Mouse (Mus musculus): ENCODE results near the gene Camk1d. TPM values are rescaled to one million over a fixed set of nuclear protein-coding genes. Genes with fewer than 3 reads are reported as not detected.

Camk1d gene
- polyA plus RNA-seq, 1 experiment from 2014 or later = 1.8 TPM

GRCm38 (mm10) chr2:5595356-5596191 is 118.7 kb downstream of the Camk1d start:
- Histone ChIP-seq H3K27ac (no peak overlapping the region), H3K4me1 (replicated peaks) (peaks cover 18% of the 10 kb centered on the region), H3K4me3 (no peak overlapping the region), H3K36me3 (no peaks in the 10 kb centered on the region), H3K9me3 (no peaks in the 10 kb centered on the region), H3K27me3 (ENCODE audit: insufficient read depth, poor library complexity, severe bottlenecking) (no peaks in the 10 kb centered on the region)
- WGBS = 78% methylated on average over 8 of the region's 8 CpGs
- no peak for DNase-seq (ENCODE audit: low spot score)

DNA sequence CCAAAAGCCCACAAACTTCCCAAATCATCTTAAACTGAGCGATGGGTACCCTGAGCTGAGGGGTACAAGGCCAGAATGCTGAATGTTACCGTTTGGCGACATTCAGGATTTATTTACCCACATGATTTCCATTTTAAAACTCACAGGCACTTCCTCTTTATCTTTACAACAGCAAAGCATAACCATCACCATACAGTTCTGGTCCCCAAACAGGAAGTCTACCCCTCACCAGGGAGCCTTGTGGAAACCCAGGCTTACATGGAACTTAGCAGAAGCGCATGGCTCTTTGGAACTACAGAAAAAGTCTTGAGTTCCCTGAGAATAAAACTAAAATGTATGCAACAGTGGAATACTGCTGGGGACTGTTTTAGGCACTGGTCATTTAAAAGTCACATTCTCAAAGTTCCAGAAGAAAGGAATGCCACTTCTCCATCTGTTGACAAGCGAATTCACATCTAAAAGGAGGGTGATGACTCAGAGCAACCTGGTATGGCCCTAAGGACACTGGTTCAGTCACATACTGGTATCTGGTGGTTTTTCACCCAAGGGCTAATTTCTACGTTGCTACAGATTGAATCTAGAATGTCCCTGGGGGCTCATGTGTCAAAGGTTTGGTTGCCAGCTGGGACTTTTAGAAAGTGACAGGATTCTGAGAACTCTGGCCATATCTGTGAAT is 121.7 kb downstream of the Camk1d start:
- Histone ChIP-seq H3K9me3 (no peaks in the 10 kb centered on the region), H3K4me3 (no peak overlapping the region), H3K27ac (no peak overlapping the region), H3K27me3 (ENCODE audit: insufficient read depth, poor library complexity, severe bottlenecking) (no peaks in the 10 kb centered on the region), H3K36me3 (no peaks in the 10 kb centered on the region), H3K4me1 (replicated peaks) (peaks cover 17% of the 10 kb centered on the region)
- 82% methylated on average over 6 of the region's 6 CpGs for WGBS
- no peak for DNase-seq (ENCODE audit: low spot score)

DNA sequence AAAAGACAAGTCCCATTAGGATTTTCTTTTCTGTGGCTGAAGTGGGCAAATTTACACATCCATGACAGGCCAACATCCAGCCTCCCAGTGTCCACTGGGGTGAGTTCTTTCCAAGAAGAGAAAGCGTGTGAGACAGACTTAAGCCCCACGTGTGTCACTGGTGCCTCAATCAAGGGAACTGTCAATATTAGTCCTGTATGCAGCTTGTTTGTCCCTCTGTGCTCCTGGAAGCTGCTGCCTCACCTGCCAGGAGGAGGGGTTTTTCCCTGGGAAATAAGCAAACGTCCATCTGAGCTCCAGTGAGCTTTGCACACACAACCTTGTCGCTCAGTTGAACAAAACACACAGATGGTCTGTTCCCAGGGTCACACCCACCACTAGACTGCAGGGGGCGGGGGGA is 124.2 kb downstream of the Camk1d start:
- Histone ChIP-seq H3K27me3 (ENCODE audit: insufficient read depth, poor library complexity, severe bottlenecking) (no peaks in the 10 kb centered on the region), H3K36me3 (no peaks in the 10 kb centered on the region), H3K4me1 (replicated peaks) (no peaks in the 10 kb centered on the region), H3K4me3 (no peak overlapping the region), H3K27ac (no peak overlapping the region), H3K9me3 (no peaks in the 10 kb centered on the region)
- no peak for DNase-seq (ENCODE audit: low spot score)
- WGBS = 73% methylated on average over 5 of the region's 5 CpGs

- Histone ChIP-seq H3K27me3 (ENCODE audit: insufficient read depth, poor library complexity, severe bottlenecking) (no peaks in the 10 kb centered on the region), H3K4me3 (no peak overlapping the region), H3K27ac (no peak overlapping the region), H3K4me1 (replicated peaks) (no peaks in the 10 kb centered on the region), H3K36me3 (no peaks in the 10 kb centered on the region), H3K9me3 (no peaks in the 10 kb centered on the region)
- DNase-seq (ENCODE audit: low spot score) = no peak
- WGBS = 84% methylated on average over 5 of the region's 5 CpGs
These were observed 125.2 kb downstream of the Camk1d start for GRCm38 (mm10) chr2:5589163-5589562.

- H3K4me1 ChIP-seq (replicated peaks) = no peaks in the 10 kb centered on the region
- no peak for DNase-seq (ENCODE audit: low spot score)
- H3K27me3 ChIP-seq (ENCODE audit: insufficient read depth, poor library complexity, severe bottlenecking) = no peaks in the 10 kb centered on the region
- H3K27ac ChIP-seq = no peak overlapping the region
- no peaks in the 10 kb centered on the region for H3K9me3 ChIP-seq
- 92% methylated on average over 8 of the region's 8 CpGs for WGBS
- no peak overlapping the region for H3K4me3 ChIP-seq
- no peaks in the 10 kb centered on the region for H3K36me3 ChIP-seq
These were observed 125.9 kb downstream of the Camk1d start for GRCm38 (mm10) chr2:5588329-5588982.

DNA sequence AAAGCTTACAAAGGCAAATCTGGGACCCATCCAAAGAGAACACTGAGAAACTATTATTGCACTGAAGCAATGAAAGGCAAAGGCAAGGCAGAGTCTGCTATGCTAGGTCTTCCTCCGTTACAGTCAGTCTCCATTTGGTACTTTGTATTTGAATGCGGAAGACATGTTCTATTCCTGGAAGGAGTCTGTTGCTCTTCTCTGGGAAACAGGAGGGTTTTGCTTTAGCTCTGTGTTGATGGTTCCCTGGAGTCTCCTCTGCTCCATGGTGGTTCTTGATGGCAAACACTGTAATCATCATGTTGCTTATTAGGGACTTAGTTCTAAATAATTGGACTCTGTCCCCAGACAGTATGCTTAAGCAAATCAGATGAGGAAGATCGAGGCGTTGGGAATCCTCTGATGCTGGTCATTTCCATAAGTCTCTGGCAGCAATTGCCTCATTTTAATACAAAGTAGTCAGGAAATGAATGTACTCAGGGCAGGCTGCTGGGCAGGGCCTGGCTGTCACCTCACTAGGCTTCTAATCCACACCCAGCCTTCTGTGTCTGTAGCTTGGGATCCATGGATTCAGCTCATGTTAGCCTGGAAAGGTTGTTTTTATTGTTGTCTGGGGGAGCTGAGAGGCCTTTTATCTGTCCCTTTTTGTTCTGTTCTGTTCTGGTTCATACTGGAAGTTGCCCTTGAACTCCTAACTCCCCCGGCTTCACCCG is 129.8 kb downstream of the Camk1d start:
- no peaks in the 10 kb centered on the region for H3K36me3 ChIP-seq
- no peaks in the 10 kb centered on the region for H3K9me3 ChIP-seq
- 86% methylated on average over 6 of the region's 6 CpGs for WGBS
- no peaks in the 10 kb centered on the region for H3K4me1 ChIP-seq (replicated peaks)
- DNase-seq (ENCODE audit: low spot score) = no peak
- H3K27me3 ChIP-seq (ENCODE audit: insufficient read depth, poor library complexity, severe bottlenecking) = no peaks in the 10 kb centered on the region
- no peak overlapping the region for H3K27ac ChIP-seq
- H3K4me3 ChIP-seq = no peak overlapping the region

- Histone ChIP-seq H3K36me3 (no peaks in the 10 kb centered on the region), H3K9me3 (no peaks in the 10 kb centered on the region), H3K27me3 (ENCODE audit: insufficient read depth, poor library complexity, severe bottlenecking) (no peaks in the 10 kb centered on the region), H3K4me1 (replicated peaks) (peaks cover 15% of the 10 kb centered on the region), H3K27ac (no peak overlapping the region), H3K4me3 (no peak overlapping the region)
- 73% methylated on average over 4 of the region's 4 CpGs for WGBS
- no peak for DNase-seq (ENCODE audit: low spot score)
These were observed 134.9 kb downstream of the Camk1d start for GRCm38 (mm10) chr2:5579391-5579790.

GRCm38 (mm10) chr2:5577399-5578129 is 136.8 kb downstream of the Camk1d start:
- 65% methylated on average over 9 of the region's 9 CpGs for whole genome bisulfite sequencing
- no peak for DNase-seq (ENCODE audit: low spot score)

GRCm38 (mm10) chr2:5572314-5573006 is 141.9 kb downstream of the Camk1d start:
- H3K36me3 ChIP-seq = no peaks in the 10 kb centered on the region
- WGBS = 75% methylated on average over 10 of the region's 10 CpGs
- no peak for DNase-seq (ENCODE audit: low spot score)
- H3K4me3 ChIP-seq = no peak overlapping the region
- H3K27ac ChIP-seq = no peak overlapping the region
- no peaks in the 10 kb centered on the region for H3K27me3 ChIP-seq (ENCODE audit: insufficient read depth, poor library complexity, severe bottlenecking)
- H3K4me1 ChIP-seq (replicated peaks) = peaks cover 8% of the 10 kb centered on the region
- no peaks in the 10 kb centered on the region for H3K9me3 ChIP-seq

More at GRCm38 (mm10) chr2:5577399-5578129, 136.8 kb downstream of the Camk1d start:
- H3K27ac ChIP-seq = peak overlapping the region; percentile 70
- no peak overlapping the region for H3K4me3 ChIP-seq
- H3K27me3 ChIP-seq (ENCODE audit: insufficient read depth, poor library complexity, severe bottlenecking) = no peaks in the 10 kb centered on the region
- no peaks in the 10 kb centered on the region for H3K9me3 ChIP-seq
- peaks cover 15% of the 10 kb centered on the region for H3K4me1 ChIP-seq (replicated peaks)
- no peaks in the 10 kb centered on the region for H3K36me3 ChIP-seq

DNA sequence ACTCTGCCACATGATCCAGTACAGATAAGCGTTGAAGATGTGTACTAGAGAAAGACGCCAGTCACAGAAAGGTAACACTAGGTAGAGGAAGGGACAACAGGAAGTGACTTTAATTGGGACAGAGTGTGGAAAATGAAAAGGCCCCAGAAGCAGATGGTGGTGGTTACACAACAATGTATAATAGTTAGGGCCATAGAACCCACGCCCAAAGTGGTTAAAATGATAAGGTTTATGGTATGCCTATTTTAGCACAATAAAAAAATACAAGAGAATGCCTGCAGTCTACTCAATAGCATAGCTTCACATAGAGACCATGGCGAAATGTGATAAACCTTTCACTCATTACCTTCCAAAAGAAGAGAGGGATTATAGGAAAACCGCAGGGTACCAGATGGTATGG is 147.7 kb downstream of the Camk1d start:
- 89% methylated on average over 5 of the region's 5 CpGs for WGBS
- H3K27ac ChIP-seq = no peak overlapping the region
- no peaks in the 10 kb centered on the region for H3K27me3 ChIP-seq (ENCODE audit: insufficient read depth, poor library complexity, severe bottlenecking)
- H3K9me3 ChIP-seq = no peaks in the 10 kb centered on the region
- H3K4me1 ChIP-seq (replicated peaks) = no peaks in the 10 kb centered on the region
- H3K36me3 ChIP-seq = no peaks in the 10 kb centered on the region
- DNase-seq (ENCODE audit: low spot score) = no peak
- no peak overlapping the region for H3K4me3 ChIP-seq

DNA sequence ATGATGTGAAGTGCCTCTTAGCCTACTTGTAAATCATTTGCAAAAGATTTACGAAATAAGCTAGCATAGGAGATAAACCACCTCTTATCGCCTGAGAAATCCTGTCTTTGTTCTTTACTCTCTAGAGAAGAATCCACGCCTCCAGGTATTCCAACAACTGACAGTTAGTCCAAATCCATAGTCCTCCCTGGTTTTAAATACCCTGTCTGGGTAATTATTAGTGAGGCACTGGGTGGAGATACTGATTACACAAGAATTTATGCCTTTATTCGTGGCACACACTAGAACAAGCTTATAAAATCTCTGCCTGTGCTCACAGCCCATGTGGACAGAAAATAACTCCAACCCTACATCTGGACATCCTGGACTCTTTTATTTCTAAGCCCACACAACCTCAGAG is 150.6 kb downstream of the Camk1d start:
- Histone ChIP-seq H3K9me3 (no peaks in the 10 kb centered on the region), H3K4me3 (no peak overlapping the region), H3K27ac (no peak overlapping the region), H3K27me3 (ENCODE audit: insufficient read depth, poor library complexity, severe bottlenecking) (no peaks in the 10 kb centered on the region), H3K36me3 (no peaks in the 10 kb centered on the region), H3K4me1 (replicated peaks) (no peaks in the 10 kb centered on the region)
- no peak for DNase-seq (ENCODE audit: low spot score)
- WGBS = 89% methylated on average over 4 of the region's 4 CpGs

DNA sequence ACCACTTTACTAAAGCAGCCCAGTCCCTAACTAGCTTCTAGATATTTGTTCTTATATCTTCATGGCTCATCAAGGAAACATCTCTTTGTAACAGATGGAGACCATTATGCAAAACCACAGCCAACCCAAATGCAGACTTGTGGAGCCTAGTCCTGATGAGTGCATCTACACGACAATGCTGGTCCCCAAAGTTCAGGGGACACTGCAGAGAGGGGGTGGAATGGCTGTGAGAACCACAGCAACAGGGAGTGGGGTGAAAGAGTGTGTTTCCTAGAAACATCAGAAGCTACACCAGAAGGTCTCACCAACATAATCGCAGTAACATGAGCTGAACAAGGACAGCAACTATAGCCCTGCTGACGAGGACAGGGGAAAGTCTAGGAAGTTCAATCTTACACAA is 152.9 kb downstream of the Camk1d start:
- DNase-seq (ENCODE audit: low spot score) = no peak
- 89% methylated on average over 3 of the region's 3 CpGs for WGBS
- H3K4me3 ChIP-seq = no peak overlapping the region
- no peak overlapping the region for H3K27ac ChIP-seq
- no peaks in the 10 kb centered on the region for H3K4me1 ChIP-seq (replicated peaks)
- no peaks in the 10 kb centered on the region for H3K9me3 ChIP-seq
- H3K27me3 ChIP-seq (ENCODE audit: insufficient read depth, poor library complexity, severe bottlenecking) = no peaks in the 10 kb centered on the region
- no peaks in the 10 kb centered on the region for H3K36me3 ChIP-seq
